Mouse (Mus musculus) bone marrow macrophage, adult 2 months (primary cell): ENCODE results near the gene Nsmce1.

ENCODE experiments used
- CTCF ChIP-seq: IDR thresholded peaks from 2 replicates; pipeline ENCODE4 v1.5.1; 2012; ENCODE audit warnings: low read depth, mild to moderate bottlenecking, low read length, moderate library complexity
- POLR2A ChIP-seq: IDR thresholded peaks from 2 replicates; pipeline ENCODE4 v1.6.1; 2012; ENCODE audit warnings: mild to moderate bottlenecking, low read depth, low read length, borderline replicate concordance

GRCm38 (mm10) chr7:125527186-125527585, 35.8 kb upstream of the Nsmce1 start:
- TF ChIP-seq POLR2A = no peak
- no peak for TF ChIP-seq CTCF
